Mouse (Mus musculus) ES-Bruce4 (cell line): Measurements from ENCODE around the gene D930048N14Rik.

Experiments used
- CTCF ChIP-seq: IDR thresholded peaks from one replicate; pipeline ENCODE4 v1.8.1; 2011; ENCODE audit warnings: low read depth, low read length
- EP300 ChIP-seq: IDR thresholded peaks from 2 replicates; pipeline ENCODE4 v1.6.1; 2011; ENCODE audit warnings: low read depth, low read length; ENCODE audit not compliant: insufficient read depth
- POLR2A ChIP-seq: IDR thresholded peaks from one replicate; pipeline ENCODE4 v1.8.1; 2011; ENCODE audit warnings: low read length; ENCODE audit not compliant: insufficient read depth

GRCm38 (mm10) chr11:51640748-51641147 is 10.0 kb upstream of the D930048N14Rik start:
- TF ChIP-seq CTCF, result no peak
- TF ChIP-seq EP300, result no peak
- TF ChIP-seq POLR2A, result no peak
